Mouse (Mus musculus) myocyte (in vitro differentiated cells): Measurements from ENCODE around the gene Prkab1.

Experiments used
- CEBPB ChIP-seq: IDR thresholded peaks from 2 replicates; pipeline ENCODE4 v1.6.1; 2011; ENCODE audit warnings: mild to moderate bottlenecking, moderate library complexity; ENCODE audit not compliant: poor library complexity, insufficient read depth, severe bottlenecking
- E2F4 ChIP-seq: IDR thresholded peaks from one replicate; pipeline ENCODE4 v1.6.1; 2011; ENCODE audit warnings: mild to moderate bottlenecking, control low read depth, moderate library complexity; ENCODE audit not compliant: insufficient read depth
- MAX ChIP-seq: IDR thresholded peaks from one replicate; pipeline ENCODE4 v1.6.1; 2011; ENCODE audit warnings: low read depth, mild to moderate bottlenecking, control low read depth
- MYOD1 ChIP-seq, 3 experiments: IDR thresholded peaks; one replicate each; pipeline ENCODE4 v1.6.1; 2011; ENCODE audit warnings: control low read depth in 2 of 3, low read depth in 2 of 3, mild to moderate bottlenecking in 2 of 3, moderate library complexity in 1 of 3; ENCODE audit not compliant: insufficient read length in 2 of 3, control insufficient read depth in 1 of 3
- POLR2A ChIP-seq: IDR thresholded peaks from one replicate; pipeline ENCODE4 v1.6.1; 2011; ENCODE audit warnings: low read depth, mild to moderate bottlenecking, control low read depth, moderate library complexity; ENCODE audit not compliant: insufficient read length
- POLR2AphosphoS2 ChIP-seq: IDR thresholded peaks from one replicate; pipeline ENCODE4 v1.6.1; 2011; ENCODE audit warnings: low read depth, control low read depth; ENCODE audit not compliant: insufficient read length
- SRF ChIP-seq: IDR thresholded peaks from one replicate; pipeline ENCODE4 v1.6.1; 2011; ENCODE audit warnings: low read depth; ENCODE audit not compliant: control insufficient read depth, insufficient read length
- TCF12 ChIP-seq: IDR thresholded peaks from one replicate; pipeline ENCODE4 v1.6.1; 2011; ENCODE audit warnings: mild to moderate bottlenecking, control low read depth; ENCODE audit not compliant: poor library complexity, insufficient read depth, severe bottlenecking
- TCF3 ChIP-seq: IDR thresholded peaks from one replicate; pipeline ENCODE4 v1.6.1; 2011; ENCODE audit warnings: low read depth, control low read depth; ENCODE audit not compliant: insufficient read length
- USF1 ChIP-seq: IDR thresholded peaks from one replicate; pipeline ENCODE4 v1.6.1; 2011; ENCODE audit warnings: low read depth, mild to moderate bottlenecking, control low read depth, moderate library complexity

GRCm38 (mm10) chr5:115980537-115980936 lies 43.8 kb downstream of the Prkab1 start:
- TF ChIP-seq CEBPB: no peak
- TF ChIP-seq E2F4: no peak
- TF ChIP-seq MYOD1 (IDR thresholded peaks at IDR 0.05; ENCODE audit: control insufficient read depth in 1 of 3, insufficient read length in 2 of 3, low read depth in 2 of 3): no peak
- TF ChIP-seq POLR2A: no peak
- TF ChIP-seq POLR2AphosphoS2: no peak
- no peak for TF ChIP-seq SRF
- TF ChIP-seq TCF12: no peak
- TF ChIP-seq MAX: no peak
- TF ChIP-seq USF1: no peak
- no peak for TF ChIP-seq TCF3
